In the genomic region with DNA sequence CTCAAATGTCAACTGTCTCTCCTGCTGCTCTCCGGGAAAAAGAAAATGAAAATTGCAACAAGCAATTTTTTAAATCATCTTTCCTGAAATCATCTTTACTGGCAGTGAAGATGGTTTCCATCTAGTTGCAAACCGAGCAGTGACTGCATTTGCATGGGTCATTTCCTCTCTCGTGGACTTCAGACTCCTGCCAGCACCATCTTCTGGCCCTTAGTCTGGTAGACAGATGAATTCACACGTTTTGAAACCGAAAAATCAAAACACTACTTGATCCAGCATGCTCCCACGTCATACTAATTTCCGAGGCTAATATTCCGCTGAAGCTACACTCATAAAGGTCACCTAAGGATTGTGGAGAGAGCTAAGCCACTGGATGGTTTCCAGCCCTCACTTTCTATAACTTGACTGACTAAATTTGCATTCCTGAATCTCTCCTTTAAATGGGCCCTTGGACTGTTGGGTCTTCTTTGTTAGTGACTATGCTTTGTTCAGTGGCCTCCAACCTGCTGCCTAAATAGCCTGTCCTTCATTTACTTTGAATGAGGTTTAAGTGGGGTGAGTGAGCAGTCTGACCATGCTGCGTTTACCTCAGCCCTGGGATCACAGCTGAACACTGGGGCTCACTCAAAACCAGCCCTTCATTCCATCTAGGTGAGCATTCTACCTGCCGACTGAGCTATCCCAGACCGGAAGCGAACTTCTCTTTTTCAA, we compare ENCODE assay signal across 8 mouse cellular contexts. TPM values are rescaled to one million over a fixed set of nuclear protein-coding genes. Genes with fewer than 3 reads are reported as not detected.
DNase-seq lines count a peak whose midpoint lies in the region; TF ChIP-seq lines count a peak whose summit lies in the region.

No protein-coding gene starts in this region.

- peak overlapping the region; percentile 97 for H3K9ac ChIP-seq in heart, adult 2 months (ENCODE audit: low read depth, low read length)

- no peak for TF ChIP-seq EP300 in heart, adult 2 months (IDR thresholded peaks at IDR 0.05; ENCODE audit: insufficient read depth, low read depth, low read length)

- no peak for TF ChIP-seq POLR2A in spleen, adult 2 months (IDR thresholded peaks at IDR 0.05; ENCODE audit: low read depth, low read length)
- no peak for TF ChIP-seq POLR2A in heart, adult 2 months (IDR thresholded peaks at IDR 0.05; ENCODE audit: insufficient read depth, low read depth, low read length)

- intact Hi-C loops in heart, adult 2 months (cut with DNase I) = loop anchor here (2.0 kb wide), 2 partner anchors 65 to 115 kb away; a partner anchor contains a TSS

- H3K79me2 ChIP-seq in heart, adult 2 months (replicated peaks; ENCODE audit: control insufficient read depth, insufficient read depth, low read length) = no peaks in the 10 kb centered on the region
- H3K79me2 ChIP-seq in macrophage (ENCODE audit: inconsistent target) = no peaks in the 10 kb centered on the region

- DNase-seq in spleen, adult 2 months (ENCODE audit: low read depth in 1 of 2, low spot score in 2 of 2) = no peak
- DNase-seq in spleen, postnatal 14 days (ENCODE audit: low spot score in 2 of 2) = no peak
- peak; percentile 14 to 32 for DNase-seq in heart, adult 2 months
- peak; percentile 58 to 64 for DNase-seq in kidney, adult 8-10 months
- no peak for DNase-seq in urinary bladder, postnatal 10 days (ENCODE audit: low spot score)
- no peak for DNase-seq in T-cell, adult 2 months (ENCODE audit: low spot score)
- no peak for DNase-seq in adrenal gland, postnatal 36 days

- no peaks in the 10 kb centered on the region for H3K36me3 ChIP-seq in spleen, adult 2 months (ENCODE audit: control insufficient read depth, insufficient read depth, low read length)
- no peaks in the 10 kb centered on the region for H3K36me3 ChIP-seq in heart, adult 2 months (ENCODE audit: control insufficient read depth, insufficient read depth, low read length)
- no peaks in the 10 kb centered on the region for H3K36me3 ChIP-seq in macrophage (ENCODE audit: inconsistent target)

- peak overlapping the region; percentile 67; the same call in 1 of the 2 replicates for H3K4me3 ChIP-seq in spleen, adult 2 months (ENCODE audit: extremely low read depth, insufficient read depth, insufficient read length)
- peak overlapping the region; percentile 83 for H3K4me3 ChIP-seq in heart, adult 2 months
- peak overlapping the region; percentile 54 for H3K4me3 ChIP-seq in macrophage (ENCODE audit: inconsistent target)

- 34% methylated on average over 12 of the region's 12 CpGs for WGBS in spleen, adult 2 months
- 43% methylated on average over 12 of the region's 12 CpGs for WGBS in heart, adult 2 months
- 30% methylated on average over 12 of the region's 12 CpGs for WGBS in macrophage (ENCODE audit: missing documents)

- H3K4me1 ChIP-seq in spleen, adult 2 months (ENCODE audit: control insufficient read depth, insufficient read depth, insufficient read length) = peaks cover 14% of the 10 kb centered on the region
- H3K4me1 ChIP-seq in heart, adult 2 months (ENCODE audit: control insufficient read depth, insufficient read depth, low read length) = peaks cover 9% of the 10 kb centered on the region

- H3K27ac ChIP-seq in spleen, adult 2 months (ENCODE audit: insufficient read depth, low read length) = peak overlapping the region; percentile 76; the same call in 1 of the 2 replicates
- peak overlapping the region; percentile 87 for H3K27ac ChIP-seq in heart, adult 2 months
- peak overlapping the region; percentile 73 for H3K27ac ChIP-seq in macrophage

- no peaks in the 10 kb centered on the region; the same call in 1 of the 2 replicates for H3K27me3 ChIP-seq in spleen, adult 2 months (ENCODE audit: control insufficient read depth, insufficient read depth, low read length)
- no peaks in the 10 kb centered on the region for H3K27me3 ChIP-seq in heart, adult 2 months (ENCODE audit: control insufficient read depth, insufficient read depth, low read length)

- no peak for TF ChIP-seq CTCF in spleen, adult 2 months (IDR thresholded peaks at IDR 0.05; ENCODE audit: extremely low read depth, insufficient read depth, insufficient read length, insufficient replicate concordance)
- TF ChIP-seq CTCF in heart, adult 2 months (IDR thresholded peaks at IDR 0.05) = no peak

RNA-seq across cellular contexts. Expression of a gene that starts 0.9 kb away (rescaled TPM):
- 0.69 and 0.82 TPM in 2 replicates for polyA plus RNA-seq in spleen, adult 2 months (2012; rRNA removed)
- total RNA-seq in heart, adult 2 months (2021) = 1 to 10 TPM; 6.2 to 6.3 TPM
- polyA plus RNA-seq in heart, adult 2 months (2012; rRNA removed) = 1.1 and 2.1 TPM in 2 replicates
- total RNA-seq in macrophage (2018; cell fraction: chromatin; rRNA removed) = 100 to 1,000 TPM in 1 of 26 experiments, 10 to 100 TPM in 25; 17.8 to 136 (median 28.2) TPM
- total RNA-seq in macrophage (2018; cell fraction: cytosol; rRNA removed) = 1 to 10 TPM; 3.6 to 7.2 (median 5.5) TPM
- 10 to 100 TPM in 23 of 26 experiments, 1 to 10 TPM in 3; 8.3 to 63.0 (median 14.4) TPM for total RNA-seq in macrophage (2018; cell fraction: nucleus; rRNA removed)
- 1.8 to 2.9 TPM (median 2.1 TPM) in 3 replicates for polyA plus RNA-seq in macrophage (2018)
- 10 to 100 TPM in 1 of 2 experiments, 1 to 10 TPM in 1; 7.4 to 14.4 TPM for total RNA-seq in adrenal gland, postnatal 36 days (2021)

Comparison
In these comparisons a context has a peak if more than half of its experiments do, and no peak if none do; other contexts are left out.
1. DNase-seq: peak in heart, adult 2 months (2 of 2) and kidney, adult 8-10 months (2 of 2); none in spleen, adult 2 months (0 of 2), spleen, postnatal 14 days (0 of 2), urinary bladder, postnatal 10 days (single experiment), T-cell, adult 2 months (single experiment) and adrenal gland, postnatal 36 days (0 of 2).
2. Peak in every context shown above with its lines, with median percentiles within 50 percentile points of each other: H3K27ac ChIP-seq and H3K4me3 ChIP-seq.